Mouse (Mus musculus) liver, embryonic 14.5 days (tissue): ENCODE measurements at regions not wholly inside any gene's neighbourhood (a gene's known extent, or its start where the extent isn't known, plus 50 kb on each side); places are given as distances from the start of the nearest gene placed in this dataset.

ENCODE experiments used
- CTCF ChIP-seq: IDR thresholded peaks from 2 replicates; pipeline ENCODE4 v1.5.1; 2016; ENCODE audit warnings: antibody characterized with exemption, low read depth, control low read depth
- EP300 ChIP-seq: IDR thresholded peaks from 2 replicates; pipeline ENCODE4 v1.6.1; 2016; ENCODE audit warnings: antibody characterized with exemption, low read depth

- TF ChIP-seq CTCF (no peak), EP300 (no peak)
Observed at GRCm38 (mm10) chr13:72826613-72827012, 198.0 kb downstream of the Irx2 start.
